Mouse (Mus musculus): ENCODE results near the gene Nol7.

Nol7 gene

GRCm38 (mm10) chr13:43385321-43385720 lies 12.9 kb upstream of the Nol7 start:
- ChIA-PET POLR2A (interaction anchor here in 2 of 4 experiments (1.2 to 1.7 kb wide), 3 partner anchors 11 to 19 kb away, joined by 3 to 6 read pairs (median 4); no protein-coding TSS in a partner anchor), CTCF (no interaction called here)

- ChIA-PET POLR2A (interaction anchor here (0.6 to 5.5 kb wide), 72 partner anchors 10 to 227 kb away, joined by 3 to 61 read pairs (median 4); partner anchors contain the start of genes Sirt5 (in 2 of the 4), Gfod1 (in 1 of the 4) and Tbc1d7 (in 1 of the 4)), CTCF (interaction anchor here in 3 of 4 experiments (0.5 to 2.1 kb wide), 14 partner anchors 24 to 407 kb away, joined by 3 to 10 read pairs (median 5); no protein-coding TSS in a partner anchor)
Observed at GRCm38 (mm10) chr13:43397700-43398296, 392 bp upstream of the Nol7 start.

GRCm38 (mm10) chr13:43399576-43399975 lies 1.4 kb downstream of the Nol7 start:
- ChIA-PET CTCF (interaction anchor here in 3 of 4 experiments (0.7 to 1.5 kb wide), 6 partner anchors 25 to 227 kb away, joined by 3 to 5 read pairs (median 4); no protein-coding TSS in a partner anchor), POLR2A (interaction anchor here in 3 of 4 experiments (0.6 to 5.5 kb wide), 41 partner anchors 8 to 243 kb away, joined by 3 to 61 read pairs (median 6); partner anchors contain the start of genes Sirt5 (in 2 of the 3) and Gfod1 (in 1 of the 3))

- ChIA-PET POLR2A (interaction anchor here in 3 of 4 experiments (0.8 to 1.3 kb wide), 5 partner anchors 13 to 29 kb away, joined by 3 to 8 read pairs (median 4); partner anchors contain the start of gene Nol7 (in 3 of the 3)), CTCF (interaction anchor here in 1 of 4 experiments (0.5 kb wide), 1 partner anchor 208 kb away, joined by 3 read pairs; no protein-coding TSS in a partner anchor)
Observed at GRCm38 (mm10) chr13:43412311-43412710, 14.1 kb downstream of the Nol7 start.

- ChIA-PET POLR2A (interaction anchor here in 1 of 4 experiments (1.6 to 1.7 kb wide), 2 partner anchors 15 to 16 kb away, joined by 7 to 8 read pairs; no protein-coding TSS in a partner anchor), CTCF (no interaction called here)
Observed at GRCm38 (mm10) chr13:43413611-43414010, 15.4 kb downstream of the Nol7 start.

DNA sequence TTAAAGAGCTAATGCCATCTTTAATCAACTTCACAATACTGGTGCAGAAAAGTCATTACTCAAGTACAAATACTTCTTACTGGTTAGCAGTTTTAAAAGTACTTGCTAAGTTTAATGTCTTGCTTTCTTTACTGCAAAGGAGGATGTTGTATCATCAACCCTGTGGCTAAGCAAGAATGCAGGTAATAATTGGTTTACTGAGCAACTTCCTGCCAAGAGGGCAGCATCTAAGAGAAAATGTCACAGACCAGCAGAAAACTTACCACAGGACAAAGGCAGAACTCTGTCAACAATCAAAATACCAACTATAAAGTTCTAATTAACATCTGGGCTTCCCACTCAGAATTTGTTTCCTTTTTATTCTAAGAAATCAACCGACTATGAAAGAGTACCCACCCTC lies 17.1 kb downstream of the Nol7 start:
- ChIA-PET POLR2A (interaction anchor here in 2 of 4 experiments (0.7 to 1.6 kb wide), 2 partner anchors 14 to 17 kb away, joined by 3 to 8 read pairs; no protein-coding TSS in a partner anchor), CTCF (no interaction called here)

DNA sequence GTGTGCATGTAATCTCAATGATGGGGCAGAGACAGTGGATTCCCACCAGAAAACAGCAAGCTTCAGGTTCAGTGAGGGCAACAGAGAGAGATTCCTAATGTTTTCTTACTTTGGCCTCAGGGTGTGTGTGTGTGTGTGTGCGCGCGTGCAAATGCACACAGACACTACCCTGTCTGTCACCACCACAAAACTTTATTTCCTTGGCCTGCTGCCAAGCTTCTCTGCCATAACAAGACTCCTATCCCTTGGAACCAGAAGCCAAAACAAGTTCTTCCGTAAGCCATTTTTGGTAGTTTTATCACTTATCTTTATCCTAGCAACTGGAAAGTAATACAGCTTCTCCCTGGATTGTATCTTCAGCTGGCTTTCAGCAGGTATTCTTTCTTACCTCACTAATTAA lies 30.2 kb downstream of the Nol7 start:
- POLR2A ChIA-PET: interaction anchor here in 2 of 4 experiments (0.6 to 3.0 kb wide), 6 partner anchors 14 to 53 kb away, joined by 3 to 8 read pairs (median 3); partner anchors contain the start of gene Ranbp9 (in 1 of the 2)
- CTCF ChIA-PET: interaction anchor here in 1 of 4 experiments (0.8 kb wide), 1 partner anchor 24 kb away, joined by 3 read pairs; no protein-coding TSS in a partner anchor

DNA sequence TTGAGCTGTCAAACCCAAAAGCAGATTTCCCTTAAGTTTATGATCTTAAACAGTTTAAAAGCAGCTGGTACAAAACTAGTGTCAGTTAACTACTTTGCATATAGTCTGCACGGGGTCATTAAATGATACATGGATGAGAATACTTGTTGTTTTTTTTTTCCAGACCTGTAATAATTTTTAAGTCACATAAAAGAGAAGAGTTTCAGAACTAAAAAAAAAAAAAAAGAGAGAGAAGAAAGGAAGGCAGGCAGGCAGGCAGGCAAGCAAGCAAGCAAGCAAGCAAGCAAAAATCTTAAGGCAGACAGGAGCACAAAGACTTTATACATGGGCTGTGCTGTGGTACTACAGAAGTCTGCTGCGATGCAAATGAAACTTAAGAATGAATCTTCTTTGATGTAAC lies 35.2 kb downstream of the Nol7 start:
- POLR2A ChIA-PET: interaction anchor here in 1 of 4 experiments (0.7 kb wide), 1 partner anchor 512 kb away, joined by 3 read pairs; no protein-coding TSS in a partner anchor

GRCm38 (mm10) chr13:43440376-43440775 lies 42.2 kb downstream of the Nol7 start:
- ChIA-PET CTCF (no interaction called here), POLR2A (interaction anchor here in 2 of 4 experiments (1.5 to 1.7 kb wide), 2 partner anchors 42 kb away, joined by 3 to 5 read pairs; partner anchors contain the start of gene Nol7 (in 2 of the 2))

More for the DNA sequence above, 35.2 kb downstream of the Nol7 start:
- CTCF ChIA-PET: no interaction called here

- ChIA-PET CTCF (no interaction called here), POLR2A (interaction anchor here in 2 of 4 experiments (1.0 to 1.4 kb wide), 2 partner anchors 31 to 44 kb away, joined by 3 to 4 read pairs; partner anchors contain the start of gene Nol7 (in 1 of the 2))
Observed at GRCm38 (mm10) chr13:43442551-43442950, 44.4 kb downstream of the Nol7 start.

DNA sequence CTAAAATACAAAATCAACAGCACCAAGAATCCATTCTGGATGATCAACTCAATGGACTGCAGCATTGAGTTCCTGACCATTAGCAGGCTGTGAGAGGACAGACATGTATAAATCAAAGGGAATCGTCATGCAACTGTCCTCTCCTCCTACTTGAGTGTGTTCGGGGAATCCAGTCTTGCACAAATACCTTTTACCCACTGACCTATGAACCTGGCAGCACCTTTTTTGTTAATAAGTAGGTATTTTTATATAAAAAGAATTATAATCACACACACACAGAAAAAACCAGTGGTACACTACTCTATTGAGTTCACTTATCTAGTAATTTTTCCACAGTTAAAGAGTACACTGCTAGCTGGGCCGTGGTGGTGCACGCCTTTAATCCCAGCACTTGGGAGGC lies 45.5 kb downstream of the Nol7 start:
- CTCF ChIA-PET: no interaction called here
- POLR2A ChIA-PET: interaction anchor here in 1 of 4 experiments (3.7 kb wide), 1 partner anchor 45 kb away, joined by 9 read pairs; the partner anchor contains the start of gene Nol7

DNA sequence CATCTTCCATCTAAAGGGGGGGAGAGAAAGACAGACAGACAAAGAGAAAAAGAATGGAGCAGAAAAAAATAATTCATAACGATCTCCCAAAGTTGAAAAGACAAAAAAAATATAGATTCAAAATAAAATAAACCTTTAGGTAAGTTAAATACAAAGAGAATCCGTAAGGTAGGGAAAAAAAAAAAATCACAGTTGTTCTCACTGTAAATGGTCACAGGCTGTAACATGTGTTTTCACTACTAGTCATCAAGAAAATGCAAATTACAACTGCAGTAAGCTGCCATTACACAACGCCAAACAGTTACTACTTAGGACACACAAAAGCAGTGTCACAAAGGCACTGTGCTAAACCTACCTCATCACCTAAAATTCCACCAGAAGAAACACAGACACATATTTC lies 46.5 kb downstream of the Nol7 start:
- POLR2A ChIA-PET: interaction anchor here in 2 of 4 experiments (0.6 to 3.7 kb wide), 4 partner anchors 9 to 49 kb away, joined by 3 to 9 read pairs (median 4); partner anchors contain the start of gene Nol7 (in 1 of the 2)
- CTCF ChIA-PET: no interaction called here

DNA sequence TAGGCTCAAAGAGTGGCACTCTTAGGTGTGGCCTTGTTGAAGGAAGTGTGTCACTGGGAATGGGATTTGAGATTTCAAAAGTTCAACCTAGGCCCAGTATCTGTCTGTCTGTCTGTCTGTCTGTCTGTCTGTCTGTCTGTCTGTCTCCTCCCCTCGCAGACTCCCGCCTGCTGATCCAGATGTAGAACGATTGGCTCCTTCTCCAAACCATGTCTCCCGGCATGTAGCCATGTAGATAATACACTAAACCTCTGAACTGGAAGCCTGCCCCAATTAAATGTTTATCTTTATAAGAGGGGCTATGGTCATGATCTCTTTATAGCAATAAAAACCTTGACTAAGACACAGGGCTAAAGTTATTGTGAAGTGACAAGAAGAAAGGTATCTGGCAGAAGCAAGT lies 47.6 kb downstream of the Nol7 start:
- ChIA-PET POLR2A (interaction anchor here in 1 of 4 experiments (3.7 kb wide), 1 partner anchor 47 kb away, joined by 9 read pairs; the partner anchor contains the start of gene Nol7), CTCF (no interaction called here)

DNA sequence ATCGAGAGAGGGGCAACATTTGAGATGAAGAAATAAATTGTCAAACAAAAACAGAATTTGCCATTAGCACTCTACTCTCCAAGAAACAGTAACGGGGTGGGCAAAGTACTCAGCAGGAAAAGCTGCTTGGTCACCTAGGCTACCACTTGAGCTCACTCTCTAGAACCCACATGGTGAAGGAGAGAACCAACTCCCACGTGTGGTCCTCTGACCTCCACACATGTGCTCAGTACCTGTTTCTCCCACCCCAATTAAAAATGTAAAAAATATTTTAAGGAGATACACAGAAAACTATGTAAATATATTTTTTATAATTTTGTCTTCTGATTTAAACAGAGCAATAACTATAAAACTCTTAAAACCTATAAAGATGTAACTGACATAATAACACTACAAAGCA lies 49.5 kb downstream of the Nol7 start:
- POLR2A ChIA-PET: no interaction called here
- CTCF ChIA-PET: no interaction called here

DNA sequence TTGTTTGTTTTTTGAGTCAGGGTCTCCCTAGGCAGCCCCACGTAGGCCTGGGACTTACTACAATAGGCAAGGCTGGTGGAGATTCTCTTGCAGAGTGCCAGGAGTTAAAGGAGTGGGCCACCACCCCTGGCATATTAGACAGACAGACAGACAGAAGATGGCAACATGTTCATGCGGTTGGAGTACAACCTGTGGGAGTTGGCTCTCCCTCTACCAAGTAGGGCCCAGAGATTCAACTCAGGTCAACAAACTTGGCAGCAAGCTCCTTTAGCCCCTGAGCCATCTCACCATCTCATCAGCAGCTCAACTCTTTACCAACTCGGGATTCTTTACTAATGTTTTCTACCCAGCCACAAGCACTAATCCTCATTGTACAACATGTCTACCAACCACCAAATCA lies 52.5 kb downstream of the Nol7 start:
- POLR2A ChIA-PET: interaction anchor here in 3 of 4 experiments (0.6 to 1.1 kb wide), 3 partner anchors 17 to 1283 kb away, joined by 3 to 5 read pairs (median 5); no protein-coding TSS in a partner anchor
- CTCF ChIA-PET: no interaction called here

GRCm38 (mm10) chr13:43452177-43452576 lies 54.0 kb downstream of the Nol7 start:
- POLR2A ChIA-PET: interaction anchor here in 1 of 4 experiments (0.6 to 3.2 kb wide), 8 partner anchors 12 to 78 kb away, joined by 3 to 11 read pairs (median 3); no protein-coding TSS in a partner anchor

GRCm38 (mm10) chr13:43452843-43453605 lies 54.8 kb downstream of the Nol7 start:
- CTCF ChIA-PET: interaction anchor here in 1 of 4 experiments (0.6 kb wide), 1 partner anchor 24 kb away, joined by 3 read pairs; no protein-coding TSS in a partner anchor
- POLR2A ChIA-PET: interaction anchor here in 1 of 4 experiments (0.6 to 3.2 kb wide), 9 partner anchors 8 to 71 kb away, joined by 3 to 11 read pairs (median 3); no protein-coding TSS in a partner anchor

More at GRCm38 (mm10) chr13:43452177-43452576, 54.0 kb downstream of the Nol7 start:
- CTCF ChIA-PET: interaction anchor here in 1 of 4 experiments (0.5 kb wide), 1 partner anchor 909 kb away, joined by 13 read pairs; no protein-coding TSS in a partner anchor

DNA sequence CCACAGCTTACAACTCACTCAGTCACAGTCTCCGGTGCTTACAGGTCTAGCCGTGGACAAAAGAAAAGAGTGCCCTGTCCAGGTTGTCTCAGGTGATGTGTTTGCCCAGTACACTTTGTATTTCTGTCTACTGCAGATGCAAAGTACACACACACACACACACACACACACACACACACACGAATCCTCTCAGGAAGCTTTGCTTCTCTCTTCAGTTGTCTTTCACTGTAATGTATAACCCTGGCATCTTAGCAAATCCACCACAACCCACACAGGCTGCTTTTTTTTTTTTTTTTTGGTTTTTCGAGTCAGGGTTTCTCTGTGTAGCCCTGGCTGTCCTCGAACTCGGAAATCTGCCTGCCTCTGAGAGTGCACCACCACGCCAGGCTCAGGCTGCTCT lies 56.2 kb downstream of the Nol7 start:
- POLR2A ChIA-PET: interaction anchor here in 1 of 4 experiments (3.2 kb wide), 1 partner anchor 9 kb away, joined by 11 read pairs; no protein-coding TSS in a partner anchor
- CTCF ChIA-PET: no interaction called here
